Mouse (Mus musculus): ENCODE data around the gene Sbpl. TPM values are rescaled to one million over a fixed set of nuclear protein-coding genes. Genes with fewer than 3 reads are reported as not detected.
"Not testable (repeated sequence)": the region's sequence is repeated elsewhere in the genome, so short reads cannot be mapped to it uniquely, and the experiment has no call there.

Gene Sbpl
- polyA plus RNA-seq, 1 experiment from 2014 or later: not detected

GRCm38 (mm10) chr17:23947486-23947885, 7.6 kb downstream of the Sbpl start:
- H3K36me3 ChIP-seq; H3K4me2 ChIP-seq; H3K9ac ChIP-seq; H3K4me1 ChIP-seq; ATAC-seq; H3K27me3 ChIP-seq (replicated peaks); H3K9me3 ChIP-seq (replicated peaks); H3K4me3 ChIP-seq; H3K27ac ChIP-seq: not testable (repeated sequence)
- 50% methylated on average over 4 of the region's 4 CpGs for whole genome bisulfite sequencing (ENCODE audit: insufficient replicate concordance)

- no peak for ATAC-seq
These were observed 13.7 kb downstream of the Sbpl start, which contains the start of gene Sbp for GRCm38 (mm10) chr17:23941372-23941771. Gene Sbp, plus strand, starts transcription at chr17:23941672.

DNA sequence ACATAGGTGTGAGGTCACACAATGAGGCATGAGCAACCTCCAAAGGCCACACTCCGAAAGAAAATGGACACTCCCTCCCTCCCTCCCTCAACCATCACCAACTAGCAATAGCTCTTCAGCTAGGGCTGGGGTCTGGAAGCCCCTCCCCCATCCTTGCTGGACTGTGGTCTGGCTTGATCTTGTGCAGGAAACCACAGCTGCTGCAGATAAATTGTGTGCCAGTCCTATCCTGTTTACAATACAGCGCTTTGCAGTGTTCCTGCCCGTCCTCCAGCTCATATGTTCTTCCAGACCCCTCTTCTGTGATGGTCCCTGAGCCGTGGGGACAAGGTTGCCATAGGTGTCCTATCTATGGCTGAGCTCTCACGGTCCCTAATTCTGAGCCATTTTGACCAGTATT, 23.9 kb downstream of the Sbpl start:
- no peak overlapping the region for H3K4me2 ChIP-seq
- H3K27me3 ChIP-seq (replicated peaks): no peaks in the 10 kb centered on the region; the same call in 1 of the 2 replicates
- H3K9me3 ChIP-seq (replicated peaks): no peaks in the 10 kb centered on the region
- 25% methylated on average over 5 of the region's 5 CpGs for WGBS (ENCODE audit: insufficient replicate concordance)
- no peak overlapping the region for H3K9ac ChIP-seq
- ATAC-seq: no peak
- no peaks in the 10 kb centered on the region for H3K36me3 ChIP-seq
- no peak overlapping the region for H3K4me3 ChIP-seq
- no peak overlapping the region for H3K27ac ChIP-seq
- H3K4me1 ChIP-seq: peaks cover 5% of the 10 kb centered on the region; the same call in 1 of the 2 replicates

More at GRCm38 (mm10) chr17:23941372-23941771, 13.7 kb downstream of the Sbpl start, which contains the start of gene Sbp:
- Histone ChIP-seq H3K4me3 (no peak within 1 kb of the TSS), H3K9me3 (replicated peaks) (no peaks in the 10 kb centered on the region), H3K4me2 (no peak within 1 kb of the TSS), H3K27me3 (replicated peaks) (no peaks in the 10 kb centered on the region; the same call in 1 of the 2 replicates), H3K4me1 (no peaks in the 10 kb centered on the region), H3K27ac (no peak within 1 kb of the TSS), H3K9ac (no peak within 1 kb of the TSS), H3K36me3 (no peaks in the 10 kb centered on the region)

- Histone ChIP-seq H3K27ac (peak overlapping the region; percentile 72), H3K4me3 (peak overlapping the region; percentile 61), H3K4me1 (peaks cover 19% of the 10 kb centered on the region), H3K9me3 (replicated peaks) (no peaks in the 10 kb centered on the region), H3K4me2 (peak overlapping the region; percentile 82), H3K36me3 (no peaks in the 10 kb centered on the region), H3K27me3 (replicated peaks) (no peaks in the 10 kb centered on the region; the same call in 1 of the 2 replicates), H3K9ac (peak overlapping the region; percentile 65)
- 2% methylated on average over 14 of the region's 14 CpGs for WGBS (ENCODE audit: insufficient replicate concordance)
- peak; percentile 63 for ATAC-seq
These were observed 30.0 kb downstream of the Sbpl start for GRCm38 (mm10) chr17:23925090-23925493.

DNA sequence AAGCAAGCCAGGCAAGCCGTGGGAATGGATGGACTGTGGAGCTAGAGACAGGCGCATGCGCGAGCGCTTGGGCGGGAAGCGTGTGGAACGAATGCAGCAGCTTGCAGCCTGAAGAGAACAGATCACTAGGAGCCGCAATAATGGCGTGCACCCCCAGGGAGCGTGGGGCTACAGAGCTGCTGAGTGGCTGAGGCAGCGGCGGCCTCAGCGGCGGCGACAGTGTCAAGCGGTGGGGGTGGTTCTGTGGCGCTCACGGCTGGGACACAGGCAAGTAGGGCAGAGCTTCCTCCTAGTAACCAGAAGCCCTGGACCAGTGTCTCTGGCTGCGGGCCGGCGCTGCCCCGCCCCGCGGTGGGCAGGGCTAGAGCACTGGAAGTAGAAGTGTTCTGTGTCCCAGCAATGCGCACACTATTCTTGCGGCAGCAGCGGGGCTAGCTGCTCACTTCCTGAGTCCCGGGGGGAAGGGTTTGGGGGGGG, 30.5 kb downstream of the Sbpl start:
- H3K27ac ChIP-seq: peak overlapping the region; percentile 72
- peak overlapping the region; percentile 82 for H3K4me2 ChIP-seq
- H3K9ac ChIP-seq: peak overlapping the region; percentile 65
- H3K4me1 ChIP-seq: peaks cover 19% of the 10 kb centered on the region
- H3K36me3 ChIP-seq: no peaks in the 10 kb centered on the region
- no peaks in the 10 kb centered on the region for H3K9me3 ChIP-seq (replicated peaks)
- 0% methylated on average over 29 of the region's 29 CpGs for WGBS (ENCODE audit: insufficient replicate concordance)
- peak; percentile 96 for ATAC-seq
- H3K27me3 ChIP-seq (replicated peaks): no peaks in the 10 kb centered on the region; the same call in 1 of the 2 replicates
- peak overlapping the region; percentile 61 for H3K4me3 ChIP-seq

- not testable (repeated sequence) for H3K9me3 ChIP-seq (replicated peaks); H3K9ac ChIP-seq; H3K4me2 ChIP-seq; H3K4me1 ChIP-seq; H3K27ac ChIP-seq; H3K36me3 ChIP-seq; H3K27me3 ChIP-seq (replicated peaks); H3K4me3 ChIP-seq; ATAC-seq
- WGBS (ENCODE audit: insufficient replicate concordance): 52% methylated on average over 4 of the region's 4 CpGs
These were observed 37.9 kb downstream of the Sbpl start, which contains the start of gene Dcpp3 for GRCm38 (mm10) chr17:23917158-23917557. Gene Dcpp3, plus strand, starts transcription at chr17:23917458.

Other genes with a start within 250 kb of the Sbpl start
- 0.05 and 0.10 TPM in 2 replicates for gene 1520401A03Rik, start 232.5 kb downstream of the Sbpl start, polyA plus RNA-seq (2016; fragmentation: Nextera tagmentation; extraction: Ambion mirVana)
- 41.1 and 42.1 TPM in 2 replicates for gene Pkmyt1, start 228.9 kb downstream of the Sbpl start, polyA plus RNA-seq (2016; fragmentation: Nextera tagmentation; extraction: Ambion mirVana)
- gene Paqr4, start 214.4 kb downstream of the Sbpl start, polyA plus RNA-seq (2016; fragmentation: Nextera tagmentation; extraction: Ambion mirVana): 7.4 and 8.4 TPM in 2 replicates
- 0.17 and 0.55 TPM in 2 replicates for gene Kremen2, start 209.4 kb downstream of the Sbpl start, polyA plus RNA-seq (2016; fragmentation: Nextera tagmentation; extraction: Ambion mirVana)
- gene Flywch1, start 183.7 kb downstream of the Sbpl start, polyA plus RNA-seq (2016; fragmentation: Nextera tagmentation; extraction: Ambion mirVana): 22.4 and 22.6 TPM in 2 replicates
- 2.9 and 3.6 TPM in 2 replicates for gene Flywch2, start 169.2 kb downstream of the Sbpl start, polyA plus RNA-seq (2016; fragmentation: Nextera tagmentation; extraction: Ambion mirVana)
- 334 and 339 TPM in 2 replicates for gene Srrm2, start 164.7 kb downstream of the Sbpl start, polyA plus RNA-seq (2016; fragmentation: Nextera tagmentation; extraction: Ambion mirVana)
- gene Elob, start 126.1 kb downstream of the Sbpl start, polyA plus RNA-seq (2016; fragmentation: Nextera tagmentation; extraction: Ambion mirVana): 588 and 602 TPM in 2 replicates
- not detected in 2 replicates for gene Prss33, start 119.2 kb downstream of the Sbpl start, polyA plus RNA-seq (2016; fragmentation: Nextera tagmentation; extraction: Ambion mirVana)
- gene Prss32, start 111.4 kb downstream of the Sbpl start, polyA plus RNA-seq (2016; fragmentation: Nextera tagmentation; extraction: Ambion mirVana): not detected in 2 replicates
- gene Prss41, start 111.1 kb downstream of the Sbpl start, polyA plus RNA-seq (2016; fragmentation: Nextera tagmentation; extraction: Ambion mirVana): 0.32 and 0.45 TPM in 2 replicates
- gene Prss21, start 87.2 kb downstream of the Sbpl start, polyA plus RNA-seq (2016; fragmentation: Nextera tagmentation; extraction: Ambion mirVana): not detected in 2 replicates
- gene Dcpp1, start 74.4 kb downstream of the Sbpl start, polyA plus RNA-seq (2016; fragmentation: Nextera tagmentation; extraction: Ambion mirVana): not detected in 2 replicates
- gene Dcpp2, start 74.4 kb downstream of the Sbpl start, polyA plus RNA-seq (2016; fragmentation: Nextera tagmentation; extraction: Ambion mirVana): not detected in 2 replicates
- not detected in 2 replicates for gene Dcpp3, start 37.8 kb downstream of the Sbpl start, polyA plus RNA-seq (2016; fragmentation: Nextera tagmentation; extraction: Ambion mirVana)
- gene Sbp, start 13.6 kb downstream of the Sbpl start, polyA plus RNA-seq (2016; fragmentation: Nextera tagmentation; extraction: Ambion mirVana): not detected in 2 replicates
- not detected in 2 replicates for gene Prss30, start 25.3 kb upstream of the Sbpl start, polyA plus RNA-seq (2016; fragmentation: Nextera tagmentation; extraction: Ambion mirVana)
- not detected in 2 replicates for gene Prss22, start 42.8 kb upstream of the Sbpl start, polyA plus RNA-seq (2016; fragmentation: Nextera tagmentation; extraction: Ambion mirVana)
- not detected in 2 replicates for gene Prss27, start 82.9 kb upstream of the Sbpl start, polyA plus RNA-seq (2016; fragmentation: Nextera tagmentation; extraction: Ambion mirVana)
- gene Kctd5, start 118.2 kb upstream of the Sbpl start, polyA plus RNA-seq (2016; fragmentation: Nextera tagmentation; extraction: Ambion mirVana): 27.7 and 29.1 TPM in 2 replicates
- gene Pdpk1, start 195.7 kb upstream of the Sbpl start, polyA plus RNA-seq (2016; fragmentation: Nextera tagmentation; extraction: Ambion mirVana): 31.4 and 34.9 TPM in 2 replicates
- 20.9 and 22.7 TPM in 2 replicates for gene Amdhd2, start 208.5 kb upstream of the Sbpl start, polyA plus RNA-seq (2016; fragmentation: Nextera tagmentation; extraction: Ambion mirVana)
- 371 and 388 TPM in 2 replicates for gene Atp6v0c, start 214.4 kb upstream of the Sbpl start, polyA plus RNA-seq (2016; fragmentation: Nextera tagmentation; extraction: Ambion mirVana)

Data from liver, embryonic 12.5 days (tissue).